Mouse (Mus musculus) urinary bladder, postnatal 36 days (tissue): ENCODE results near the gene Gm9857.

Experiments
- DNase-seq, 2 experiments: peaks; one replicate each; pipeline ENCODE4 v3.0.0; 2022; ENCODE audit warnings: low spot score in 2 of 2, mixed read lengths in 1 of 2

The Gm9857 gene

GRCm38 (mm10) chr3:108940001-108940633 is at the start of gene Gm9857:
TSS of gene Gm9857 (minus strand) at chr3:108940445.
- DNase-seq, result no peak

GRCm38 (mm10) chr3:108987009-108987659 is 46.9 kb upstream of the Gm9857 start:
- no peak for DNase-seq

- no peak for DNase-seq
These were observed 46.3 kb upstream of the Gm9857 start for GRCm38 (mm10) chr3:108986534-108986933.

GRCm38 (mm10) chr3:108983989-108984388 is 43.7 kb upstream of the Gm9857 start:
- DNase-seq, result no peak

- no peak for DNase-seq
These were observed 41.7 kb upstream of the Gm9857 start for GRCm38 (mm10) chr3:108981946-108982345.

GRCm38 (mm10) chr3:108977340-108978030 is 37.2 kb upstream of the Gm9857 start:
- DNase-seq, result no peak

- DNase-seq, result no peak
These were observed 34.8 kb upstream of the Gm9857 start for GRCm38 (mm10) chr3:108974920-108975485.

GRCm38 (mm10) chr3:108973980-108974660 is 33.9 kb upstream of the Gm9857 start:
- DNase-seq, result no peak

GRCm38 (mm10) chr3:108966051-108966450 is 25.8 kb upstream of the Gm9857 start:
- no peak for DNase-seq

- no peak for DNase-seq
These were observed 24.3 kb upstream of the Gm9857 start for GRCm38 (mm10) chr3:108964361-108965044.

- DNase-seq, result no peak
These were observed 23.5 kb upstream of the Gm9857 start for GRCm38 (mm10) chr3:108963776-108964175.

- DNase-seq, result no peak
These were observed 23.0 kb upstream of the Gm9857 start for GRCm38 (mm10) chr3:108963278-108963677.

- no peak for DNase-seq
These were observed 21.4 kb upstream of the Gm9857 start for GRCm38 (mm10) chr3:108961655-108962054.

GRCm38 (mm10) chr3:108961226-108961625 is 21.0 kb upstream of the Gm9857 start:
- DNase-seq, result no peak

- DNase-seq, result no peak
These were observed 19.5 kb upstream of the Gm9857 start for GRCm38 (mm10) chr3:108959680-108960295.

GRCm38 (mm10) chr3:108957976-108958375 is 17.7 kb upstream of the Gm9857 start:
- DNase-seq, result no peak

GRCm38 (mm10) chr3:108940996-108941395 is 751 bp upstream of the Gm9857 start:
- no peak for DNase-seq

GRCm38 (mm10) chr3:108939573-108939972 is 672 bp downstream of the Gm9857 start, which contains the start of gene Henmt1:
TSS of gene Henmt1 (plus strand) at chr3:108939873.
- no peak for DNase-seq

- no peak for DNase-seq
These were observed 1.6 kb downstream of the Gm9857 start for GRCm38 (mm10) chr3:108938691-108939090.

GRCm38 (mm10) chr3:108933557-108933956 is 6.7 kb downstream of the Gm9857 start:
- DNase-seq, result no peak

GRCm38 (mm10) chr3:108926308-108926707 is 13.9 kb downstream of the Gm9857 start:
- no peak for DNase-seq
